Mouse (Mus musculus) kidney, postnatal 25 days (tissue): ENCODE data around the gene Birc2.

Source experiments
- DNase-seq, 2 experiments: peaks; one replicate each; pipeline ENCODE4 v3.0.0; 2021; ENCODE audit warnings: mixed read lengths in 2 of 2

Birc2 gene

GRCm38 (mm10) chr9:7783823-7784614, 52.8 kb downstream of the Birc2 start:
- DNase-seq, result no peak

GRCm38 (mm10) chr9:7780250-7781150, 56.4 kb downstream of the Birc2 start:
- DNase-seq, result no peak

GRCm38 (mm10) chr9:7779786-7780185, 57.1 kb downstream of the Birc2 start:
- no peak for DNase-seq

- no peak for DNase-seq
Measured at GRCm38 (mm10) chr9:7778771-7779170, 58.1 kb downstream of the Birc2 start.

GRCm38 (mm10) chr9:7777652-7778051, 59.2 kb downstream of the Birc2 start:
- peak in 1 of 2 experiments; percentile 39 for DNase-seq

- no peak for DNase-seq
Measured at GRCm38 (mm10) chr9:7776940-7777339, 59.9 kb downstream of the Birc2 start.

- no peak for DNase-seq
Measured at GRCm38 (mm10) chr9:7775986-7776385, 60.9 kb downstream of the Birc2 start.

GRCm38 (mm10) chr9:7775011-7775410, 61.9 kb downstream of the Birc2 start:
- DNase-seq, result no peak

- no peak for DNase-seq
Measured at GRCm38 (mm10) chr9:7774538-7774937, 62.3 kb downstream of the Birc2 start.

GRCm38 (mm10) chr9:7773686-7774085, 63.2 kb downstream of the Birc2 start:
- DNase-seq, result no peak

GRCm38 (mm10) chr9:7772773-7773454, 64.0 kb downstream of the Birc2 start:
- DNase-seq, result no peak

GRCm38 (mm10) chr9:7772361-7772760, 64.5 kb downstream of the Birc2 start:
- DNase-seq, result no peak

- no peak for DNase-seq
Measured at GRCm38 (mm10) chr9:7769491-7769890, 67.4 kb downstream of the Birc2 start.

GRCm38 (mm10) chr9:7769081-7769480, 67.8 kb downstream of the Birc2 start:
- no peak for DNase-seq
